Mouse (Mus musculus): ENCODE results near the gene Panx1. TPM values are rescaled to one million over a fixed set of nuclear protein-coding genes. Genes with fewer than 3 reads are reported as not detected.
A peak's percentile ranks its signal among the peaks of the same experiment; 100 is the strongest.

Panx1 gene
- total and polyA plus RNA-seq, 2 experiments from 2014 or later = 2.4 to 11.2 TPM

DNA sequence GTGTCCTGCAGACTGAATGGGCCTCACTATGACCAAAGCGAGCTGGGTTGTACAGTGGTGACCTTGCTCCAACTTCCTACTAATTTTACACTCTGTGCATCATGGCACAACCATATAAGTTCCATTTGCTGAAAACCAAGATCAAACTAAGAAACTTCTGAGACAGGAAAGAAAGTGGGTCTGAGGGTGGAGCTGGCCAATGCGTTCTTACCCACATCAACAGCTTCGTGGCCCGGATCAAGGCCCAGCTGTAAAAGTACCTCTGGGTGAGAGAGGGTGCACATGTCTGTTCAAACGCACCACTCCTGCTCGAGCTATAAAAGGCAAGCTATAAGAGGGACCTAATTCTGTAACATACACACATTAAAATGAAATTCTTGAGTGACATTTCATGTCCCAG is 14.7 kb upstream of the Panx1 start:
- no peak overlapping the region for H3K4me2 ChIP-seq (ENCODE audit: low read depth, low read length)
- WGBS = 75% methylated on average over 6 of the region's 6 CpGs
- no peaks in the 10 kb centered on the region for H3K4me1 ChIP-seq (ENCODE audit: control insufficient read depth, insufficient read depth)
- TF ChIP-seq CTCF (IDR thresholded peaks at IDR 0.05; ENCODE audit: low read depth) (no peak), EP300 (IDR thresholded peaks at IDR 0.05; ENCODE audit: low read depth) (no peak)
- H3K36me3 ChIP-seq (replicated peaks; ENCODE audit: control insufficient read depth, insufficient read depth, low read length) = no peaks in the 10 kb centered on the region
- H3K9me3 ChIP-seq (replicated peaks; ENCODE audit: control insufficient read depth, low read length) = no peaks in the 10 kb centered on the region
- DNase-seq (ENCODE audit: low spot score) = no peak
- H3K4me3 ChIP-seq (ENCODE audit: low read depth, low read length) = no peak overlapping the region
- no peak for ATAC-seq (ENCODE audit: insufficient read depth, low read depth)
- no peak overlapping the region for H3K27ac ChIP-seq (ENCODE audit: low read depth)
- H3K9ac ChIP-seq (replicated peaks; ENCODE audit: low read depth, low read length) = no peak overlapping the region
- no peaks in the 10 kb centered on the region for H3K27me3 ChIP-seq (ENCODE audit: control insufficient read depth, insufficient read depth, low read length)

DNA sequence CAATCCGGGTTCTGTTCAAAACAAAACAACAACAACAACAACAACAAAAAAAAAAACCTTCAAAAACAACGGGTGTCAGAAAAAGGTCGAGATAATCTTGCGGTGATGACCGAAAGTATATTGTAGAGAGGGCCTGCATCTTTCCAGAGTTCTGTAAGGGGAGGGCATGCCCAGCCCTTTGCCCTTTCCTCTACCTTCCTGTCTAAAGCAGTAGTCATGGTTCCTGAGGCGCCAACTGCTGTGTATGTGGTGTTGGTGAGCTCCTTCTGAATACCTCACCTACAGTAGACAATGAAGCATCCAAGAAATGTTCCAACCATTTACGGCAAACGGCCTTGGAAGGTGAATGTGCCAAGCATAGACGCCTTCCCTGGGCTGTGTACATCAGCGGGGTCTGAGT is 462 bp upstream of the Panx1 start:
- TF ChIP-seq CTCF (IDR thresholded peaks at IDR 0.05; ENCODE audit: low read depth) (no peak), EP300 (IDR thresholded peaks at IDR 0.05; ENCODE audit: low read depth) (no peak)
- DNase-seq (ENCODE audit: low spot score) (no peak), ATAC-seq (ENCODE audit: insufficient read depth, low read depth) (no peak)
- H3K9me3 ChIP-seq (replicated peaks; ENCODE audit: control insufficient read depth, low read length) = no peaks in the 10 kb centered on the region
- WGBS = 37% methylated on average over 10 of the region's 10 CpGs
- H3K36me3 ChIP-seq (replicated peaks; ENCODE audit: control insufficient read depth, insufficient read depth, low read length) = no peaks in the 10 kb centered on the region
- H3K4me2 ChIP-seq (ENCODE audit: low read depth, low read length) = peak overlapping the region; percentile 86
- peak overlapping the region; percentile 78 for H3K4me3 ChIP-seq (ENCODE audit: low read depth, low read length)
- 0 out of 2 replicates have a peak overlapping the region, but pooled peaks have one; percentile 71 for H3K27ac ChIP-seq (ENCODE audit: low read depth)
- H3K9ac ChIP-seq (replicated peaks; ENCODE audit: low read depth, low read length) = peak overlapping the region; percentile 69
- peaks cover 11% of the 10 kb centered on the region for H3K4me1 ChIP-seq (ENCODE audit: control insufficient read depth, insufficient read depth)
- no peaks in the 10 kb centered on the region for H3K27me3 ChIP-seq (ENCODE audit: control insufficient read depth, insufficient read depth, low read length)

DNA sequence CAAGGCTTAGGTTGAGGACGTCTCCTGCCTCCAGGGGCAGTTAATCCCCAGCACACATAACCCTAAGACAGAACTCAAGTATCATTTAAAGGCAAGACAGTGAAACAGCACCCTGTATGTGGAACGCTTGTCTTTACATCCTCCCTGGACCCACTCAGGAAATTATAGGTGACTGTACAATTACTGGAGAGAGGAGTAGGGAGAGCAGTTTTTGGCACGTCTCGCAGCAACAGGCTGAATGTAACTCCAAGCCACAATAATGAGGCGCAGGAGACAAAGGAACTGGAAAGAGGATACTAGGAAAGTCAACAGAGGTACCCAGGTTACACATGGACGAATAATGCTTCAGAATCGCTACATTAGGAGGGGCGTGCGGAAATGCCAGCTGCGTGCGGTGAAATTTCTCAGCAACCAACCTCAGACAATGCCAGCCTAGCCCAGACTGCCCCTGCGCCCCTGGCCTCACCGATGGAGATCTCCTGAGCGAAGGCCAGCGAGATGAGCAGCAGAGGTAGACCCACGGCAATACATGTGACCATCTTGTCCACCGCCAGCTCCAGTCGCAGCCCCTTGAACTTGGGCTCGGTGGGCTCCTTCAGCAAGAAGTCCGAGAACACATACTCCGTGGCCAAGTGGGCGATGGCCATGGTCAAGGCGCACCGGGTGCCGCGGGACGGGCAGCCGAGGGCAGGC is 741 bp downstream of the Panx1 start:
- H3K9ac ChIP-seq (replicated peaks; ENCODE audit: low read depth, low read length) = peak overlapping the region; percentile 69
- 1% methylated on average over 26 of the region's 28 CpGs for WGBS
- no peaks in the 10 kb centered on the region for H3K27me3 ChIP-seq (ENCODE audit: control insufficient read depth, insufficient read depth, low read length)
- no peak for DNase-seq (ENCODE audit: low spot score)
- H3K27ac ChIP-seq (ENCODE audit: low read depth) = peak overlapping the region; percentile 71
- 0 out of 2 replicates have a peak, but pooled peaks have one; percentile 2 for ATAC-seq (ENCODE audit: insufficient read depth, low read depth)
- H3K9me3 ChIP-seq (replicated peaks; ENCODE audit: control insufficient read depth, low read length) = no peaks in the 10 kb centered on the region
- H3K36me3 ChIP-seq (replicated peaks; ENCODE audit: control insufficient read depth, insufficient read depth, low read length) = no peaks in the 10 kb centered on the region
- no peak for TF ChIP-seq EP300 (IDR thresholded peaks at IDR 0.05; ENCODE audit: low read depth)
- TF ChIP-seq CTCF (IDR thresholded peaks at IDR 0.05; ENCODE audit: low read depth) = no peak
- peak overlapping the region; percentile 86 for H3K4me2 ChIP-seq (ENCODE audit: low read depth, low read length)
- peak overlapping the region; percentile 78 for H3K4me3 ChIP-seq (ENCODE audit: low read depth, low read length)
- peaks cover 11% of the 10 kb centered on the region for H3K4me1 ChIP-seq (ENCODE audit: control insufficient read depth, insufficient read depth)

DNA sequence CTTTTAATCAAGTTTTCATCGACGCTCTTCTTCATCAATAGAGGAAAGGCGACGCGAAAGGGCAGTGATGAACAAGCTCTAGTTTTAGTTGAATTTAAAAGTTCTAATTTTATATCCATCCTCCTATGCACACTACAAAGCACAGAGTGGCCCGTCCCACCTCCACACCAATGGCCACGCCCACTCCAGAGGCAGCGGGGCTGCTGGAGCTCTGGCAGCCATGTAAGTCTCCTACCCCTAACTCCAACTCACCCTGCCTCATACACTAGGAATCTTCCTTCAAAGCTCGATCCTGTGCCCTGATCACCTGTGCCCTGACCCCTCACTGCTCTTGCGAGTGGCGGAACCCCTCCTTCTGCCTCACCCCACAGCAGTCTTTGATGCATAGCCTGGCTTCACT is 3.7 kb downstream of the Panx1 start:
- H3K9me3 ChIP-seq (replicated peaks; ENCODE audit: control insufficient read depth, low read length) = no peaks in the 10 kb centered on the region
- no peak overlapping the region for H3K4me2 ChIP-seq (ENCODE audit: low read depth, low read length)
- H3K27me3 ChIP-seq (ENCODE audit: control insufficient read depth, insufficient read depth, low read length) = no peaks in the 10 kb centered on the region
- no peak overlapping the region for H3K27ac ChIP-seq (ENCODE audit: low read depth)
- ATAC-seq (ENCODE audit: insufficient read depth, low read depth) (no peak), DNase-seq (ENCODE audit: low spot score) (no peak)
- no peak overlapping the region for H3K4me3 ChIP-seq (ENCODE audit: low read depth, low read length)
- 88% methylated on average over 11 of the region's 11 CpGs for WGBS
- no peak overlapping the region for H3K9ac ChIP-seq (replicated peaks; ENCODE audit: low read depth, low read length)
- no peaks in the 10 kb centered on the region for H3K36me3 ChIP-seq (replicated peaks; ENCODE audit: control insufficient read depth, insufficient read depth, low read length)
- TF ChIP-seq EP300 (IDR thresholded peaks at IDR 0.05; ENCODE audit: low read depth) = no peak
- no peak for TF ChIP-seq CTCF (IDR thresholded peaks at IDR 0.05; ENCODE audit: low read depth)
- H3K4me1 ChIP-seq (ENCODE audit: control insufficient read depth, insufficient read depth) = peaks cover 11% of the 10 kb centered on the region

DNA sequence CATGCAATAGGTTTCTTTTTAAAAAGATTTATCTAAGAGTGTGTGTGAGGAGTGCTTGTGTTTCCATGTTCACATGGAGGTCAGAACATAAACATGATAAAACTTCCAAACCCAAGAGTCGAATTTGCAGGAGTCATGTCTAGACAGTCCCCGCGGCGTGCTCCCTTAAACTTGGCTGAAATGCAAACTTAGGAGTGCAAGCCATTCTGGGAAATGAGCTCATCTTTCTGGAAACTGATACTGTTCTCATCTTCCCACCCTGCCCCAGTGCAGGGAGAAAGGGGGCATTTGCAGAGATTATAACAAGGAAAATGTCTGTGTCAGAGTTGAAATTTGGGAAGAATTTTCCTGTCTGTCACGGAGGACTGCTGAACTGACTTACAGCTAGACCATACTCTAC is 5.4 kb downstream of the Panx1 start:
- ATAC-seq (ENCODE audit: insufficient read depth, low read depth) (peak; percentile 43; the same call in 1 of the 2 replicates), DNase-seq (ENCODE audit: low spot score) (peak; percentile 43)
- Histone ChIP-seq H3K27ac (ENCODE audit: low read depth) (0 out of 2 replicates have a peak overlapping the region, but pooled peaks have one; percentile 2), H3K4me3 (ENCODE audit: low read depth, low read length) (no peak overlapping the region), H3K36me3 (replicated peaks; ENCODE audit: control insufficient read depth, insufficient read depth, low read length) (no peaks in the 10 kb centered on the region), H3K27me3 (ENCODE audit: control insufficient read depth, insufficient read depth, low read length) (no peaks in the 10 kb centered on the region), H3K4me1 (ENCODE audit: control insufficient read depth, insufficient read depth) (0 out of 2 replicates have a peak, but pooled peaks cover 3% of the 10 kb centered on the region), H3K9me3 (replicated peaks; ENCODE audit: control insufficient read depth, low read length) (no peaks in the 10 kb centered on the region), H3K4me2 (ENCODE audit: low read depth, low read length) (no peak overlapping the region), H3K9ac (replicated peaks; ENCODE audit: low read depth, low read length) (no peak overlapping the region)
- 53% methylated on average over 5 of the region's 5 CpGs for WGBS
- TF ChIP-seq EP300 (IDR thresholded peaks at IDR 0.05; ENCODE audit: low read depth) = no peak
- TF ChIP-seq CTCF (IDR thresholded peaks at IDR 0.05; ENCODE audit: low read depth) = no peak

DNA sequence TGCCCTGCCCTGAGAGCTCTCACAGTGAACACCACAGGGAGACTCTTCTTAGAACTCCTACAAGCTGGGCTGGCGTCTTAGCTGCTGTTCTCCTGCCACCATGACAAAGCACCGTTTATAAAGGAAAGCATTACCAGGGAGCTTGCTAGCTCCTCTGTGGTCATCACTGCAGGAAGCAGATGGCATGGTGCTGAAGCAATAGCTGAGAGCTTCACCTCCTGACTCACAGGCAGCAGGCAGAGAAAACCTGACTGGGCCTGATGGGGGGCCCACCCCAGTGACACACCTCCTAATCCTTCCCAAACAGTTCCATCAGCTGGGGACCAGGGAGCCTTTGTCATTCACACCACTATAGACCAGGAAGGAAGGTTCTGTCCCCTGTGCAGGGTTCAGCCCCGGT is 7.6 kb downstream of the Panx1 start:
- ATAC-seq (ENCODE audit: insufficient read depth, low read depth) = no peak
- no peak for DNase-seq (ENCODE audit: low spot score)
- Histone ChIP-seq H3K27me3 (ENCODE audit: control insufficient read depth, insufficient read depth, low read length) (no peaks in the 10 kb centered on the region), H3K9ac (replicated peaks; ENCODE audit: low read depth, low read length) (no peak overlapping the region), H3K4me2 (ENCODE audit: low read depth, low read length) (no peak overlapping the region), H3K4me1 (ENCODE audit: control insufficient read depth, insufficient read depth) (no peaks in the 10 kb centered on the region), H3K9me3 (replicated peaks; ENCODE audit: control insufficient read depth, low read length) (no peaks in the 10 kb centered on the region), H3K27ac (ENCODE audit: low read depth) (no peak overlapping the region), H3K4me3 (ENCODE audit: low read depth, low read length) (no peak overlapping the region), H3K36me3 (replicated peaks; ENCODE audit: control insufficient read depth, insufficient read depth, low read length) (no peaks in the 10 kb centered on the region)
- TF ChIP-seq EP300 (IDR thresholded peaks at IDR 0.05; ENCODE audit: low read depth) (no peak), CTCF (IDR thresholded peaks at IDR 0.05; ENCODE audit: low read depth) (no peak)
- WGBS = 66% methylated on average over 3 of the region's 3 CpGs
